Mouse (Mus musculus) kidney, postnatal 14 days (tissue): ENCODE results near the gene Kat14.
"Not testable (repeated sequence)": the region's sequence is repeated elsewhere in the genome, so short reads cannot be mapped to it uniquely, and the experiment has no call there.

Experiments
- DNase-seq: peaks from one replicate; pipeline ENCODE4 v3.0.0; 2022; ENCODE audit warnings: mixed read lengths

Gene Kat14

GRCm38 (mm10) chr2:144368400-144369019 lies at the start of gene Kat14, which contains the start of gene Pet117:
Kat14 (plus strand) TSS chr2:144368983.
Pet117 (plus strand) TSS chr2:144368996.
- peak; percentile 98 for DNase-seq

GRCm38 (mm10) chr2:144324218-144324617 lies 44.6 kb upstream of the Kat14 start:
- no peak for DNase-seq

GRCm38 (mm10) chr2:144329451-144329850 lies 39.3 kb upstream of the Kat14 start:
- DNase-seq = no peak

GRCm38 (mm10) chr2:144329937-144330336 lies 38.8 kb upstream of the Kat14 start:
- no peak for DNase-seq

- no peak for DNase-seq
Observed at GRCm38 (mm10) chr2:144330352-144330959, 38.3 kb upstream of the Kat14 start.

- DNase-seq = peak; percentile 64
Observed at GRCm38 (mm10) chr2:144330960-144331371, 37.8 kb upstream of the Kat14 start.

GRCm38 (mm10) chr2:144331401-144332302 lies 37.1 kb upstream of the Kat14 start, which contains the start of gene Ovol2:
Ovol2 (minus strand) TSS chr2:144332146.
- DNase-seq = peak; percentile 72

GRCm38 (mm10) chr2:144332486-144332885 lies 36.3 kb upstream of the Kat14 start:
- no peak for DNase-seq

- DNase-seq = no peak
Observed at GRCm38 (mm10) chr2:144333138-144333842, 35.5 kb upstream of the Kat14 start.

- DNase-seq = no peak
Observed at GRCm38 (mm10) chr2:144337230-144337629, 31.6 kb upstream of the Kat14 start.

GRCm38 (mm10) chr2:144337701-144338100 lies 31.1 kb upstream of the Kat14 start:
- no peak for DNase-seq

- not testable (repeated sequence) for DNase-seq
Observed at GRCm38 (mm10) chr2:144338149-144338548, 30.6 kb upstream of the Kat14 start.

GRCm38 (mm10) chr2:144343158-144343557 lies 25.6 kb upstream of the Kat14 start:
- DNase-seq = no peak

- DNase-seq = no peak
Observed at GRCm38 (mm10) chr2:144348525-144348924, 20.3 kb upstream of the Kat14 start.

- no peak for DNase-seq
Observed at GRCm38 (mm10) chr2:144352843-144353242, 15.9 kb upstream of the Kat14 start.

- no peak for DNase-seq
Observed at GRCm38 (mm10) chr2:144369020-144369421, 238 bp downstream of the Kat14 start.

GRCm38 (mm10) chr2:144369511-144369910 lies 728 bp downstream of the Kat14 start:
- DNase-seq = peak; percentile 48

GRCm38 (mm10) chr2:144371566-144371965 lies 2.8 kb downstream of the Kat14 start:
- peak; percentile 15 for DNase-seq

- DNase-seq = no peak
Observed at GRCm38 (mm10) chr2:144373063-144373462, 4.3 kb downstream of the Kat14 start.

- DNase-seq = no peak
Observed at GRCm38 (mm10) chr2:144375063-144375703, 6.4 kb downstream of the Kat14 start.

GRCm38 (mm10) chr2:144381293-144381692 lies 12.5 kb downstream of the Kat14 start:
- peak; percentile 10 for DNase-seq

- DNase-seq = no peak
Observed at GRCm38 (mm10) chr2:144381741-144382140, 13.0 kb downstream of the Kat14 start.
